Mouse (Mus musculus): ENCODE measurements around the gene Unc45a.

Unc45a gene

GRCm38 (mm10) chr7:80285725-80286124 lies 55.1 kb downstream of the Unc45a start:
- DNase-seq (ENCODE audit: low read depth in 1 of 2, low spot score in 2 of 2): no peak

- no peak for DNase-seq (ENCODE audit: low read depth in 1 of 2, low spot score in 2 of 2)
Observed at GRCm38 (mm10) chr7:80284391-80284790, 56.4 kb downstream of the Unc45a start.

GRCm38 (mm10) chr7:80283226-80283918 lies 57.4 kb downstream of the Unc45a start:
- DNase-seq (ENCODE audit: low read depth in 1 of 2, low spot score in 2 of 2): no peak

GRCm38 (mm10) chr7:80281646-80282045 lies 59.2 kb downstream of the Unc45a start:
- DNase-seq (ENCODE audit: low read depth in 1 of 2, low spot score in 2 of 2): no peak

- DNase-seq (ENCODE audit: low read depth in 1 of 2, low spot score in 2 of 2): no peak
Observed at GRCm38 (mm10) chr7:80280998-80281397, 59.8 kb downstream of the Unc45a start.

- no peak for DNase-seq (ENCODE audit: low read depth in 1 of 2, low spot score in 2 of 2)
Observed at GRCm38 (mm10) chr7:80280032-80280431, 60.8 kb downstream of the Unc45a start.

- no peak for DNase-seq (ENCODE audit: low read depth in 1 of 2, low spot score in 2 of 2)
Observed at GRCm38 (mm10) chr7:80276374-80276773, 64.4 kb downstream of the Unc45a start.

Measured in monocyte, adult 2 months (primary cell).